Mouse (Mus musculus) layer of hippocampus, adult 2 months (tissue): Measurements from ENCODE around the gene Thap11. TPM values are rescaled to one million over a fixed set of nuclear protein-coding genes. Genes with fewer than 3 reads are reported as not detected.

Source experiments
- DNase-seq, 2 experiments: peaks; one replicate each; pipeline ENCODE4 v3.0.0; 2022; ENCODE audit warnings: low spot score in 2 of 2
- H3K27ac ChIP-seq: fragments of 200-600 bp; 2 replicates; pipeline ENCODE4 v1.8.1; 2022
- H3K4me3 ChIP-seq: fragments of 200-600 bp; 2 replicates; pipeline ENCODE4 v1.8.1; 2022; ENCODE audit warnings: mild to moderate bottlenecking
- CTCF ChIP-seq: fragments of 200-600 bp; conservative IDR thresholded peaks from 2 replicates; pipeline ENCODE4 v1.8.1; 2022; ENCODE audit warnings: antibody characterized with exemption, mild to moderate bottlenecking, moderate library complexity
- total RNA-seq, 2 experiments: library from RNA; stranded (reverse); gene quantifications; 2 replicates each; pipeline ENCODE4 v1.2.3; 2021

Gene Thap11
- total RNA-seq, 2 experiments from 2014 or later, result 37.2 to 38.9 TPM

DNA sequence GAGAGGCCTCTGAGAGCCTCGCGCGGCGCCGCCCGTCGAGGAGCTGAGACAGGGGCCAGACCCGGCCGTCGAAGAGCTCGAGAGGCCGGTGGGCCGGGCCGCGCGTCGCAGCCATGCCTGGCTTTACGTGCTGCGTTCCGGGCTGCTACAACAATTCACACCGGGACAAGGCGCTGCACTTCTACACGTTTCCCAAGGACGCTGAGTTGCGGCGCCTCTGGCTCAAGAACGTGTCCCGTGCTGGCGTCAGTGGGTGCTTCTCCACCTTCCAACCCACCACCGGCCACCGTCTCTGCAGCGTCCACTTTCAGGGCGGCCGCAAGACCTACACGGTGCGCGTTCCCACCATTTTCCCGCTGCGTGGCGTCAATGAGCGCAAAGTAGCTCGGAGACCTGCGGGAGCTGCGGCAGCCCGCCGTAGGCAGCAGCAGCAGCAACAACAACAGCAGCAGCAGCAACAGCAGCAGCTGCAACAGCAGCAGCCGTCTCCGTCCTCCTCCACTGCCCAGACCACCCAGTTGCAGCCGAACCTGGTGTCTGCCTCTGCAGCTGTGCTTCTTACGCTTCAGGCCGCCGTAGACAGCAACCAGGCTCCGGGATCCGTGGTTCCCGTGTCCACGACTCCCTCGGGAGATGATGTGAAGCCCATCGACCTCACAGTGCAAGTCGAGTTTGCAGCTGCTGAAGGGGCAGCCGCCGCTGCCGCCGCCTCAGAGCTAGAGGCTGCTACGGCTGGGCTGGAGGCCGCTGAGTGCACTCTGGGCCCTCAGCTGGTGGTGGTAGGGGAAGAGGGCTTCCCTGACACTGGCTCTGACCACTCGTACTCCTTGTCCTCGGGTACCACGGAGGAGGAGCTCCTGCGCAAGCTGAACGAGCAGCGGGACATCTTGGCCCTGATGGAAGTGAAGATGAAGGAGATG, 576 bp downstream of the Thap11 start:
- H3K4me3 ChIP-seq, result peak overlapping the region; percentile 91
- peak in 1 of 2 experiments; percentile 50 for DNase-seq
- TF ChIP-seq CTCF, result no peak
- H3K27ac ChIP-seq, result peak overlapping the region; percentile 96

- H3K4me3 ChIP-seq, result peak overlapping the region; percentile 91
- DNase-seq, result no peak
- peak overlapping the region; percentile 96 for H3K27ac ChIP-seq
- TF ChIP-seq CTCF, result no peak
Measured at GRCm38 (mm10) chr8:105856168-105856835, 1.4 kb downstream of the Thap11 start.

DNA sequence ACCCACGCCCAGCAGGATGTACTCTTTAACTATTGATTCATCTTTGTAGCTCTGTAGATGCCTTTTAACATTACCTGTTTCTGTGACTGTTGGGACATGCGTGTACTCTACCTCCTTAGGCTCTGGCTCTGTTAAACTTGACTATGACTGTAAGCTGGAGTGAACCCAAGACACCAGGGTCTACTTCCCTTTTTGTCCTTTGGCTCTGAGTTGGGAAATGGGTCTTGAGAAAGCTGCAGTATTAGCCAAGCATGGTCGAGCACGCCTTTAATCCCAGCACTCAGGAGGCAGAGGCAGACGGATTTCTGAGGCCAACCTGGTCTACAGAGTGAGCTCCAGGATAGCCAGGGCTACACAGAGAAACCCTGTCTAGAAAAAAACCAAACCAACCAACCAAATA, 3.6 kb downstream of the Thap11 start:
- no peak overlapping the region for H3K27ac ChIP-seq
- no peak overlapping the region for H3K4me3 ChIP-seq
- DNase-seq, result no peak
- no peak for TF ChIP-seq CTCF

DNA sequence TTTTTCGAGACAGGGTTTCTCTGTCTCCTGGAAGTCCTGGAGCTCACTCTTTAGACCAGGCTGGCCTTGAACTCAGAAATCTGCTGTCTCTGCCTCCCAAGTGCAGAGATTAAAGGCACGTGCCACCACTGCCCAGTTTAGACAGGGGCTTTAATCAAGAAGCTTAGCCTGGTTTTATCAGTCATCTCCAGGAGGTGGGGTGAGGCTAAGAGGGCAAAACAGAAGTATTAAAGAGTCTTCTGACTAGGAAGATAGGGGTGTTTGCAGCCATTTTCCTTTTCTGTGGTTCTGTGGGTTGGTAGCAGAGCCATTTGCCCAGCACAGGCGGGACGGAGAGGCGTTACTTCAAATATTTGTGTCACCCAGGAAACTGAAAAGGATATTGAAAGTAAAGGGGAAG, 4.4 kb downstream of the Thap11 start:
- Histone ChIP-seq H3K4me3 (no peak overlapping the region), H3K27ac (peak overlapping the region; percentile 96; the same call in 1 of the 2 replicates)
- DNase-seq, result no peak
- TF ChIP-seq CTCF, result no peak

GRCm38 (mm10) chr8:105860143-105860981, 5.4 kb downstream of the Thap11 start, which contains the start of gene Nutf2:
Gene Nutf2, plus strand, starts transcription at chr8:105860580.
- DNase-seq, result peak; percentile 91 to 97
- H3K27ac ChIP-seq, result peak within 1 kb of the TSS; percentile 96
- H3K4me3 ChIP-seq, result peak within 1 kb of the TSS; percentile 78
- TF ChIP-seq CTCF, result peak; percentile 19

DNA sequence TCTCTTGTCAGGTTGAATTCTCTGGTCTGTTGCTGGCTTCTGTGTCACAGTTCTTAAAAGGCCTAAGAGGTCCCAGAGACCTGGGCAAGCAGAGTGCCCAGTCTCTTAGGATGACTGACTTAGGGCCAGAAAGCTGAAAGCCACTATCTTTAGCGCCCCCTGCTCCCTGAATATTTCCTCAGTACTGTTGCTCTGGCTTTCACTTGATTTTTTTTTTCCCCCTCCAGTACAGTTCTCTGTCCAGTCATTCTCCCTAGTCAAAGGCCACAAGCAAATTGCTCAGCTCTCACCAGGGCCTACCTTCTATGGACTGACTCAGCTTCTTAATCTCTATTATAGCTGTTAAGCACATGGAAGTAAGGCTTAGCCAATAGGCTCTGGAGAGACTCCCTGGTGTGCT, 7.0 kb downstream of the Thap11 start:
- Histone ChIP-seq H3K4me3 (peak overlapping the region; percentile 78), H3K27ac (peak overlapping the region; percentile 96; the same call in 1 of the 2 replicates)
- no peak for DNase-seq
- TF ChIP-seq CTCF, result peak; percentile 61

GRCm38 (mm10) chr8:105866364-105867029, 11.6 kb downstream of the Thap11 start:
- Histone ChIP-seq H3K27ac (no peak overlapping the region), H3K4me3 (no peak overlapping the region)
- TF ChIP-seq CTCF, result peak; percentile 62
- no peak for DNase-seq

GRCm38 (mm10) chr8:105874301-105874700, 19.4 kb downstream of the Thap11 start:
- DNase-seq, result no peak
- peak overlapping the region; percentile 77 for H3K27ac ChIP-seq
- TF ChIP-seq CTCF, result no peak
- no peak overlapping the region for H3K4me3 ChIP-seq

- Histone ChIP-seq H3K27ac (peak within 1 kb of the TSS; percentile 95), H3K4me3 (peak within 1 kb of the TSS; percentile 99)
- TF ChIP-seq CTCF, result no peak
- DNase-seq, result peak; percentile 76 to 85
Measured at GRCm38 (mm10) chr8:105880754-105881520, 26.0 kb downstream of the Thap11 start, which contains the start of gene Edc4. Gene Edc4, plus strand, starts transcription at chr8:105880881.

DNA sequence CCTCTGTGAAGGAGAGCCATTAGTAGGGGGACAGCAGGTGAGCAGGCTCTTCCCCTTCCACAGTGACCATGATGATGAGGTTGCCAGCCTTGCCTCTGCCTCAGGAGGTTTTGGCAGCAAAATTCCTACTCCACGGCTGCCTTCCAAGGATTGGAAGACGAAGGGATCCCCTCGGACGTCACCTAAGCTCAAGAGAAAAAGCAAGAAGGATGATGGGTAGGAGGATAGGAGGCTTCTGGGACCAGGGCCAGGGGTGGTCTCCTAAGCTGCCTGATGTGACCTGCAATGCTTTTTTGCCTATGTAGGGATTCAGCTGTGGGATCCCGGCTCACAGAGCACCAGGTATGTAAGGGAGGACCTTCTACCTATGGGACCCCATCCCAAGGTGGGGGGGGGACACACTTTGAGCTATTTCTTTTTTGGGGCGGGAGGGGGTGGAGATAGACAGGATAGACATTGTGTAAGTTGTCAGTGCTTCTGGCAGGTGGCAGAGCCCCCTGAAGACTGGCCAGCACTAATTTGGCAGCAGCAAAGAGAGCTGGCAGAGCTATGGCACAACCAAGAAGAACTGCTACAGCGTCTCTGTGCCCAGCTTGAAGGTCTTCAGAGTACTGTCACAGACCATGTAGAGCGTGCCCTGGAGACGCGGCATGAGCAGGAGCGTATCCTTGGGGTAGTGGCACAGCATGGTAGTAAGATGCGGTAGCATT, 35.0 kb downstream of the Thap11 start:
- Histone ChIP-seq H3K4me3 (no peak overlapping the region), H3K27ac (peak overlapping the region; percentile 84)
- TF ChIP-seq CTCF, result no peak
- no peak for DNase-seq

DNA sequence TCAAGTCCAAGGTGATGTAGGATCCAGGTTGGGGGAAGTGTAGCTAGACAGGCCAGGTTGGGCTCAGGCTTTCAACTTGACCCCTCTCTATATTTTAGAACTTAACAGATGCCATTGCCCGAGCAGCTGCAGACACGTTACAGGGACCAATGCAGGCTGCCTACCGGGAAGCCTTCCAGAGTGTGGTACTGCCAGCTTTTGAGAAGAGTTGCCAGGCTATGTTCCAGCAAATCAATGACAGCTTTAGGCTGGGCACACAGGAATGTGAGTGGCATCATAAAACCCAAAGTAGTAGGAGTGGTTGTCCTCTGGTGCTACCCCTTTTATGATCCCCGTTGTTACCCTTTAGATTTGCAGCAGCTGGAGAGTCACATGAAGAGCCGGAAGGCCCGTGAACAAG, 35.9 kb downstream of the Thap11 start:
- Histone ChIP-seq H3K4me3 (no peak overlapping the region), H3K27ac (peak overlapping the region; percentile 84)
- TF ChIP-seq CTCF, result no peak
- DNase-seq, result peak; percentile 73 to 75
